Mouse (Mus musculus): ENCODE measurements around the gene Mgrn1.

- TF ChIP-seq CTCF (IDR thresholded peaks at IDR 0.05; ENCODE audit: low read depth, low read length) (no peak), POLR2A (IDR thresholded peaks at IDR 0.05; ENCODE audit: borderline replicate concordance, low read depth, low read length) (no peak)
Measured at GRCm38 (mm10) chr16:4910758-4911157, 24.7 kb downstream of the Mgrn1 start.

All from bone marrow macrophage, adult 2 months (primary cell).